Mouse (Mus musculus) C2C12 (cell line): Measurements from ENCODE around the gene Adora2b. TPM values are rescaled to one million over a fixed set of nuclear protein-coding genes. Genes with fewer than 3 reads are reported as not detected.
A peak's percentile ranks its signal among the peaks of the same experiment; 100 is the strongest.

Source experiments
- H3K27me3 ChIP-seq: one replicate; pipeline ENCODE4 v1.6.1; 2011; ENCODE audit not compliant: control insufficient read depth, insufficient read depth, insufficient read length
- H3K36me3 ChIP-seq: one replicate; pipeline ENCODE4 v1.6.1; 2011; ENCODE audit not compliant: control insufficient read depth, insufficient read depth
- H3K4me3 ChIP-seq: one replicate; pipeline ENCODE4 v1.5.1; 2011; ENCODE audit warnings: mild to moderate bottlenecking, control low read depth; ENCODE audit not compliant: poor library complexity, insufficient read depth, severe bottlenecking
- H3K79me2 ChIP-seq: one replicate; pipeline ENCODE4 v1.6.1; 2011; ENCODE audit not compliant: control insufficient read depth, insufficient read depth
- H3K79me3 ChIP-seq: one replicate; pipeline ENCODE4 v1.6.1; 2011; ENCODE audit warnings: low read depth, control low read depth
- H3ac ChIP-seq: one replicate; pipeline ENCODE3; 2011; ENCODE audit warnings: low read depth; ENCODE audit not compliant: control insufficient read depth, insufficient read length
- CEBPB ChIP-seq: IDR thresholded peaks from one replicate; pipeline ENCODE4 v1.6.1; 2011; ENCODE audit warnings: low read depth, mild to moderate bottlenecking, control low read depth, moderate library complexity
- CTCF ChIP-seq: IDR thresholded peaks from one replicate; pipeline ENCODE4 v1.5.1; 2011; ENCODE audit not compliant: control insufficient read depth, insufficient read depth, insufficient read length
- FOSL1 ChIP-seq: IDR thresholded peaks from one replicate; pipeline ENCODE4 v1.8.0; 2011; ENCODE audit warnings: mild to moderate bottlenecking, low read length; ENCODE audit not compliant: poor library complexity, insufficient read depth, severe bottlenecking
- MAX ChIP-seq: IDR thresholded peaks from one replicate; pipeline ENCODE4 v1.6.1; 2011; ENCODE audit warnings: mild to moderate bottlenecking, control low read depth
- MYOD1 ChIP-seq: IDR thresholded peaks from one replicate; pipeline ENCODE4 v1.6.1; 2011; ENCODE audit warnings: low read depth; ENCODE audit not compliant: control insufficient read depth, insufficient read length
- MYOG ChIP-seq: IDR thresholded peaks from one replicate; pipeline ENCODE4 v1.6.1; 2011; ENCODE audit not compliant: control insufficient read depth, insufficient read length; ENCODE audit errors: extremely low read depth
- USF1 ChIP-seq: IDR thresholded peaks from one replicate; pipeline ENCODE4 v1.6.1; 2011; ENCODE audit warnings: low read depth, mild to moderate bottlenecking, control low read depth, moderate library complexity
- polyA plus RNA-seq: library from polyadenylated mRNA; unstranded; fragments of >200 nt; fragmentation: generic; extraction: Trizol; gene quantifications from one replicate; pipeline ENCODE4 v1.2.1, GENCODE M21; 2012; ENCODE audit warnings: missing spikeins

The Adora2b gene
- polyA plus RNA-seq, 1 experiment: 3.7 TPM

DNA sequence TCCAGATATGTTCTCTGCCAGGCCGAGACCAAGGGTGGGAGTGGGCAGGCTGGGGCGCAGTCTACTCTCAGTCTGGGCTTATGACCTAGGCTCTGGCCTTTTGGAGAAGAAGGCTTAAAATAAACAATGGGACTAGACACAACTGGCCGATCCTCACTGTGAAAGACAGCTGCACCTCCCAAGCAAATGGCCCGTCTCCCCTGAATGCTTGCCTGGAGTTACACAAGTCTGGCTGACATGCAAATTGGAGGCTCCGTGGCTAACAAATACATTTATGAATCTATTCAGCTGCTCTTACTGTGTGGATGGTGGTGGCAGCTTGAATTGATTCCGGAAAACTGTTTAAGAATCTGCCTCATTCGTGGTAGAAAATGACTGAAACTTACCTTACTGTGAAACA is 16.9 kb downstream of the Adora2b start:
- H3K79me2 ChIP-seq: no peaks in the 10 kb centered on the region
- no peak for TF ChIP-seq MYOG
- no peak for TF ChIP-seq USF1
- no peak for TF ChIP-seq MAX
- TF ChIP-seq FOSL1: no peak
- no peak for TF ChIP-seq MYOD1
- TF ChIP-seq CEBPB: no peak
- no peak for TF ChIP-seq CTCF
- peaks cover 25% of the 10 kb centered on the region for H3K36me3 ChIP-seq
- H3K4me3 ChIP-seq: no peak overlapping the region
- no peaks in the 10 kb centered on the region for H3K27me3 ChIP-seq
- H3K79me3 ChIP-seq: no peaks in the 10 kb centered on the region
- H3ac ChIP-seq: no peak overlapping the region

- Histone ChIP-seq H3K79me2 (no peaks in the 10 kb centered on the region), H3K4me3 (no peak overlapping the region), H3K36me3 (peaks cover 25% of the 10 kb centered on the region), H3ac (no peak overlapping the region), H3K79me3 (no peaks in the 10 kb centered on the region), H3K27me3 (no peaks in the 10 kb centered on the region)
- TF ChIP-seq FOSL1 (no peak), MYOD1 (no peak), MAX (no peak), USF1 (no peak), MYOG (no peak), CTCF (no peak), CEBPB (no peak)
These were observed 17.9 kb downstream of the Adora2b start for GRCm38 (mm10) chr11:62266466-62267214.

DNA sequence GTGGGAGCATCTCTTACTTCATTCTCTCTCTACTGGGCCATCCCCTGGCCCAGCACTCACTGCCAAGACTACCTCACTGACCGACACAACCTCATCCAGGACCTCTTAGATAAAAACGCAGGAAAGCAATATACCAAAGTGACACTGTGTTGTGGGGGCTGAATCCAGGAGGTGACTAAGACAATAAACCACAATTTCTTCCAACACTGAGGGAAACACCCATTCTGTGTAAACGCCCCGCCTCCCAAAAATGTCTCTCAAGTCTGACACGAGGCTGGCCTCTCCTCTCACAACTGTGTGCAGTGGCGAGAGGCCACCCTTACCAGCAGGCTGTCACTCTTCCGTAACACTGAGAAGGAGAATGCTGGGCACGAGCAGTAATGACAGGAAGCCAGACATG is 19.6 kb downstream of the Adora2b start:
- TF ChIP-seq FOSL1 (peak; percentile 7), CTCF (no peak), MAX (peak; percentile 35)
- no peaks in the 10 kb centered on the region for H3K27me3 ChIP-seq
- H3ac ChIP-seq: no peak overlapping the region
- peaks cover 25% of the 10 kb centered on the region for H3K36me3 ChIP-seq
- no peak overlapping the region for H3K4me3 ChIP-seq
- H3K79me2 ChIP-seq: no peaks in the 10 kb centered on the region
- no peaks in the 10 kb centered on the region for H3K79me3 ChIP-seq

DNA sequence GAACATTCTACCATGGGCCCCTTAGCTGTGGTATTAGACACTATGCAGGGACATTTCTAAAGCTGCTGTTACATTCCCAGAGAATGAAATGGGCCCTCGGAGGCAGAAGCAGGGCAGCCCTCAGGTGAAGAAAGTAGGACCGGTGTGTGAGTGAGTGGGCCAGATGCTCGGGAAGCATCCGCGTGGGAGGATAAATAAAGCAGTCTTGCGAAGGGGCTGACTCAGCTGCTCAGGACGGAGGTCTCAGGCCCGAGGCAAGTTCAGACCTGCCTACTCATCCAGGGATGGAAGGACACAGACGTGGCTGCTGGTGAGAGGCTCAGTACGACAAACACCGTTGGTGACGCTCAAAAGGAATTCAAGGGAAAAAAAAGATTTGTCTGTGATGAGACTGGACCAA is 20.3 kb downstream of the Adora2b start:
- Histone ChIP-seq H3ac (no peak overlapping the region), H3K79me3 (no peaks in the 10 kb centered on the region), H3K79me2 (no peaks in the 10 kb centered on the region), H3K27me3 (no peaks in the 10 kb centered on the region), H3K4me3 (no peak overlapping the region), H3K36me3 (peaks cover 25% of the 10 kb centered on the region)
- no peak for TF ChIP-seq MYOD1
- TF ChIP-seq CEBPB: no peak
- no peak for TF ChIP-seq MAX
- TF ChIP-seq USF1: no peak
- TF ChIP-seq MYOG: no peak

DNA sequence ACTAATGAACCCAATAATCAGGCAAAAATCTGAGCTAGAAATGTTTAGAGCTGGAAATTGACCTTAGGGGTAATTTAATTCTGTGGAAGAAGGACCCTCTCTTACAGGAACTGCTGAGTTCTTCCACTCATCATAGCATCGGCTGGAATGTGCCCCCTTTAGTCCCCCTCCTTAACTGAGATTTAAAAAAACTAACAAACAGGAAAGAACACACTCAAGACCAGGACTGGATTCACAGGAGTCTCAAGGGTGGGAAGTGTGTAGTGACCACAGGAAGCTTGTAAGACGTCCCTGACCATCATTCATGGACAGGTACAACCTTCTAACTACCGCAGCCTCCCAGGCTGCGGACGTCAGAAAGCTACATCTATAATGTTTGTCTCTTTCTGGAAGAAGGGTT is 22.1 kb downstream of the Adora2b start:
- TF ChIP-seq MYOD1: no peak
- no peak for TF ChIP-seq MAX
- Histone ChIP-seq H3K4me3 (no peak overlapping the region), H3ac (no peak overlapping the region)

GRCm38 (mm10) chr11:62277086-62277485 is 28.3 kb downstream of the Adora2b start:
- no peak for TF ChIP-seq CTCF
- no peak for TF ChIP-seq CEBPB
- no peak for TF ChIP-seq MYOG
- no peak for TF ChIP-seq MYOD1
- TF ChIP-seq USF1: no peak
- TF ChIP-seq MAX: no peak
- TF ChIP-seq FOSL1: no peak
- H3ac ChIP-seq: no peak overlapping the region

More for the DNA sequence above, 22.1 kb downstream of the Adora2b start:
- Histone ChIP-seq H3K79me3 (no peaks in the 10 kb centered on the region), H3K36me3 (peaks cover 21% of the 10 kb centered on the region), H3K79me2 (no peaks in the 10 kb centered on the region), H3K27me3 (no peaks in the 10 kb centered on the region)

More at GRCm38 (mm10) chr11:62277086-62277485, 28.3 kb downstream of the Adora2b start:
- no peaks in the 10 kb centered on the region for H3K27me3 ChIP-seq
- peaks cover 6% of the 10 kb centered on the region for H3K79me2 ChIP-seq
- no peaks in the 10 kb centered on the region for H3K36me3 ChIP-seq
- H3K4me3 ChIP-seq: no peak overlapping the region
- H3K79me3 ChIP-seq: peaks cover 3% of the 10 kb centered on the region
